Mouse (Mus musculus) heart, embryonic 14.5 days (tissue): Measurements from ENCODE around the gene Noc2l. TPM values are rescaled to one million over a fixed set of nuclear protein-coding genes. Genes with fewer than 3 reads are reported as not detected.
A peak's percentile ranks its signal among the peaks of the same experiment; 100 is the strongest.

Experiments used
- ATAC-seq: fragments of 200-750 bp; cut with Nextera tagmentation; 2 replicates; pipeline ENCODE4 v1.8.0; 2017; ENCODE audit warnings: low read depth, moderate TSS enrichment; ENCODE audit not compliant: insufficient number of reproducible peaks, insufficient read depth, low FRiP score
- H3K27ac ChIP-seq, 2 experiments: fragments of 200-500 bp in 1 of 2; fragments of 300-500 bp in 1 of 2; sonication (generic) in 1 of 2; replicated peaks in 1 of 2; 2 replicates each; pipeline ENCODE4 v1.5.1; 2012 to 2014; ENCODE audit warnings: low read depth in 2 of 2, low read length in 2 of 2, control low read depth in 1 of 2, mild to moderate bottlenecking in 1 of 2, mixed read lengths in 1 of 2; ENCODE audit not compliant: control insufficient read depth in 1 of 2, insufficient read depth in 1 of 2
- H3K27me3 ChIP-seq: fragments of 300-500 bp; sonication (generic); 2 replicates; pipeline ENCODE4 v1.6.1; 2014; ENCODE audit warnings: mild to moderate bottlenecking, low read length, control low read depth; ENCODE audit not compliant: control insufficient read depth, insufficient read depth
- H3K36me3 ChIP-seq: fragments of 300-500 bp; sonication (generic); 2 replicates; pipeline ENCODE4 v1.6.1; 2014; ENCODE audit warnings: mild to moderate bottlenecking, control low read depth, low read length, mixed read lengths; ENCODE audit not compliant: control insufficient read depth, insufficient read depth
- H3K4me1 ChIP-seq, 2 experiments: fragments of 200-500 bp in 1 of 2; fragments of 300-500 bp in 1 of 2; sonication (generic) in 1 of 2; 2 replicates each; pipeline ENCODE4 v1.6.1; 2012 to 2014; ENCODE audit warnings: low read length in 2 of 2, control low read depth in 1 of 2, mixed read lengths in 1 of 2; ENCODE audit not compliant: control insufficient read depth in 2 of 2, insufficient read depth in 2 of 2
- H3K4me2 ChIP-seq: fragments of 300-500 bp; sonication (generic); 2 replicates; pipeline ENCODE4 v1.6.1; 2014; ENCODE audit warnings: mild to moderate bottlenecking, low read length
- H3K4me3 ChIP-seq, 2 experiments: fragments of 200-500 bp in 1 of 2; fragments of 300-500 bp in 1 of 2; sonication (generic) in 1 of 2; 2 replicates each; pipeline ENCODE4 v1.5.1; 2012 to 2014; ENCODE audit warnings: low read length in 2 of 2, mild to moderate bottlenecking in 2 of 2, control low read depth in 1 of 2, low read depth in 1 of 2, moderate library complexity in 1 of 2; ENCODE audit not compliant: control insufficient read depth in 1 of 2, insufficient read depth in 1 of 2
- H3K9ac ChIP-seq: fragments of 300-500 bp; sonication (generic); 2 replicates; pipeline ENCODE4 v1.6.1; 2014; ENCODE audit warnings: mild to moderate bottlenecking, low read length
- H3K9me3 ChIP-seq: fragments of 300-500 bp; sonication (generic); 2 replicates; pipeline ENCODE4 v1.6.1; 2016; ENCODE audit warnings: low read length, control low read depth; ENCODE audit not compliant: control insufficient read depth
- WGBS: fragments of 180-500 bp; shearing (Covaris S2); extraction: QIAGEN DNeasy Blood & Tissue Kit; methylation state at CpG from one replicate; pipeline ENCODE4 v1.1.7; 2014; 5-methylcytosine and 5-hydroxymethylcytosine counted together
- polyA plus RNA-seq: library from polyadenylated mRNA; unstranded; fragments of >200 nt; fragmentation: Nextera tagmentation; extraction: Ambion mirVana; gene quantifications from 2 replicates; pipeline ENCODE4 v1.2.1, GENCODE M21; 2014

Gene Noc2l
- polyA plus RNA-seq, 1 experiment from 2014 or later = 37.0 TPM

GRCm38 (mm10) chr4:156217838-156218237 is 18.0 kb upstream of the Noc2l start:
- Histone ChIP-seq H3K4me1 (peaks cover 20 to 23% of the 10 kb centered on the region in 2 experiments), H3K9me3 (no peaks in the 10 kb centered on the region), H3K4me3 (no peak overlapping the region), H3K4me2 (no peak overlapping the region), H3K9ac (0 out of 2 replicates have a peak overlapping the region, but pooled peaks have one; percentile 55), H3K27ac (no peak overlapping the region), H3K27me3 (no peaks in the 10 kb centered on the region), H3K36me3 (peaks cover 17% of the 10 kb centered on the region)
- no peak for ATAC-seq
- 76% methylated on average over 16 of the region's 16 CpGs for WGBS

GRCm38 (mm10) chr4:156219936-156220335 is 15.9 kb upstream of the Noc2l start:
- H3K27me3 ChIP-seq = no peaks in the 10 kb centered on the region
- H3K9me3 ChIP-seq = no peaks in the 10 kb centered on the region
- no peak overlapping the region for H3K27ac ChIP-seq
- H3K4me2 ChIP-seq = no peak overlapping the region
- no peak overlapping the region for H3K9ac ChIP-seq
- H3K4me1 ChIP-seq = peaks cover 20 to 23% of the 10 kb centered on the region in 2 experiments
- 87% methylated on average over 11 of the region's 11 CpGs for WGBS
- no peak overlapping the region for H3K4me3 ChIP-seq
- H3K36me3 ChIP-seq = peaks cover 17% of the 10 kb centered on the region
- ATAC-seq = no peak

GRCm38 (mm10) chr4:156224276-156224675 is 11.5 kb upstream of the Noc2l start:
- Histone ChIP-seq H3K9me3 (no peaks in the 10 kb centered on the region), H3K36me3 (peaks cover 21% of the 10 kb centered on the region), H3K27me3 (no peaks in the 10 kb centered on the region), H3K4me2 (no peak overlapping the region), H3K4me1 (peaks cover 8 to 14% of the 10 kb centered on the region in 2 experiments), H3K27ac (no peak overlapping the region), H3K4me3 (no peak overlapping the region), H3K9ac (no peak overlapping the region)
- ATAC-seq = no peak
- 77% methylated on average over 2 of the region's 2 CpGs for WGBS

- 30% methylated on average over 18 of the region's 18 CpGs for WGBS
- Histone ChIP-seq H3K27ac (no peak overlapping the region), H3K9ac (peak overlapping the region; percentile 48; the same call in 1 of the 2 replicates), H3K4me3 (no peak overlapping the region), H3K27me3 (no peaks in the 10 kb centered on the region), H3K9me3 (no peaks in the 10 kb centered on the region), H3K36me3 (peaks cover 38% of the 10 kb centered on the region), H3K4me2 (peak overlapping the region; percentile 49), H3K4me1 (peaks cover 8 to 14% of the 10 kb centered on the region in 2 experiments)
- no peak for ATAC-seq
These were observed 7.9 kb upstream of the Noc2l start for GRCm38 (mm10) chr4:156227752-156228392.

GRCm38 (mm10) chr4:156228393-156229024 is 7.3 kb upstream of the Noc2l start:
- Histone ChIP-seq H3K9ac (0 out of 2 replicates have a peak overlapping the region, but pooled peaks have one; percentile 48), H3K4me1 (peaks cover 9 to 16% of the 10 kb centered on the region in 2 experiments), H3K27me3 (no peaks in the 10 kb centered on the region), H3K4me3 (no peak overlapping the region), H3K9me3 (no peaks in the 10 kb centered on the region), H3K36me3 (peaks cover 43% of the 10 kb centered on the region), H3K27ac (no peak overlapping the region), H3K4me2 (peak overlapping the region; percentile 49)
- WGBS = 18% methylated on average over 12 of the region's 12 CpGs
- peak; percentile 14; the same call in 1 of the 2 replicates for ATAC-seq

- H3K4me1 ChIP-seq = peaks cover 5 to 9% of the 10 kb centered on the region in 2 experiments; a peak in 3 of 4 replicates
- no peak for ATAC-seq
- H3K9me3 ChIP-seq = no peaks in the 10 kb centered on the region
- H3K4me3 ChIP-seq = peak overlapping the region; percentile 65 to 99
- peaks cover 59% of the 10 kb centered on the region for H3K36me3 ChIP-seq
- WGBS = 4% methylated on average over 17 of the region's 17 CpGs
- peak overlapping the region; percentile 90 for H3K4me2 ChIP-seq
- peak overlapping the region; percentile 81 for H3K9ac ChIP-seq
- no peaks in the 10 kb centered on the region for H3K27me3 ChIP-seq
- H3K27ac ChIP-seq = peak overlapping the region; percentile 17 to 69; a peak in 2 of 4 replicates
These were observed 1.7 kb upstream of the Noc2l start for GRCm38 (mm10) chr4:156234021-156234501.

- peak within 1 kb of the TSS; percentile 65 to 99 for H3K4me3 ChIP-seq
- peaks cover 59% of the 10 kb centered on the region for H3K36me3 ChIP-seq
- H3K27me3 ChIP-seq = no peaks in the 10 kb centered on the region
- H3K9ac ChIP-seq = peak within 1 kb of the TSS; percentile 81
- peak; percentile 8; the same call in 1 of the 2 replicates for ATAC-seq
- H3K4me1 ChIP-seq = peaks cover 5 to 9% of the 10 kb centered on the region in 2 experiments; a peak in 3 of 4 replicates
- 2% methylated on average over 30 of the region's 48 CpGs for WGBS
- no peaks in the 10 kb centered on the region for H3K9me3 ChIP-seq
- peak within 1 kb of the TSS; percentile 90 for H3K4me2 ChIP-seq
- H3K27ac ChIP-seq = peak within 1 kb of the TSS; percentile 17 to 88; a peak in 2 of 4 replicates
These were observed 1.1 kb upstream of the Noc2l start, which contains the start of gene Plekhn1 for GRCm38 (mm10) chr4:156234701-156235213. Gene Plekhn1 (minus strand): TSS chr4:156234857.
